Mouse (Mus musculus): ENCODE data around the gene Cygb.

The Cygb gene

GRCm38 (mm10) chr11:116656348-116657191 lies 2.5 kb upstream of the Cygb start:
- no peak for DNase-seq (ENCODE audit: low spot score in 2 of 2)

DNA sequence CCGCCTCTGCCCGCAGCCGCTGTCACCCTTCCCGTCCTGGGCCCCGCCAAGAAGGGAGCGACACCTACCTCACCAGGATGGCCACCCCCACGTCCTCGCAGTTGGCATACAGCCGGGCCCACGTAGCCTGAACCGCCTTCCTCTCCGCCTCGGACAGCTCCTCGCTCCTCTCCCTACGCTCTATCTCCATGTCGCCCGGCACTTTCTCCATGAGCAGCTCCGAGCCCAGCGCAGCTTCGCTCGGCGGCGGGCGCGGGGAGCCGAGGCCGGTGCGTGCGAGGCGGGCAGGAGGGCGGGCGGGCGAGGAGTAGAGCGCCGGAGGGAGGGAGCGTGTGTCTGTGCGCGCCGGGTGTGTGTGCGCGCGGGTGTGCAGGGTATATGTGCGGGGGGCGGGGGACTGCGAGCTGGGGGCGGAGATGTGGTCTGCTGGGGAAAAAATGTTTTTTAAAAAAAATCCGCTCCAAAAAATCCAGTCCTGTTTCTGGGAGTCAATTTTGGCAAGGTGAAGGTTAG lies 348 bp downstream of the Cygb start:
- DNase-seq (ENCODE audit: low spot score in 2 of 2), result no peak

DNA sequence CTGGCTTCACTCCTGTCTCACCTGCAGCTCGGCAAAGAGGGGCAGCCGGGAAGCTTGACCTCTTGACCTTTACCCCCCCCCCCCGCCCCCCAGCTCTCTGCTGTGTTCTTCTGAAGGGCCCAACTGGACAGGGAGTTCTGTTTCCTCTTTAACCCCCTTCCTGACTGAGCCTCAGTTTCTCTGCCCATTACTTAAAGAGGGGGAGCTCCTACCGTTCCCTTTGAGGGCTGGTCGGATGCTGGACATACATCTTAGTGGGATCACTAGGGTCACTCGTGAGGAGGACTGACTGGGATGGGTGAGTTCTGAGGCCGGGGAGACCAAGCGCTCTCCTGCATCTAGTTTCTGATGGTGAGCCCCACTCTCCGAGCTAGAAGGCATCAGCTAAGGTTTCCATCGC lies 879 bp downstream of the Cygb start, which contains the start of gene Prcd:
Prcd (plus strand) TSS at position 301 of the 400 bp plus-strand sequence.
- DNase-seq (ENCODE audit: low spot score in 2 of 2), result no peak

DNA sequence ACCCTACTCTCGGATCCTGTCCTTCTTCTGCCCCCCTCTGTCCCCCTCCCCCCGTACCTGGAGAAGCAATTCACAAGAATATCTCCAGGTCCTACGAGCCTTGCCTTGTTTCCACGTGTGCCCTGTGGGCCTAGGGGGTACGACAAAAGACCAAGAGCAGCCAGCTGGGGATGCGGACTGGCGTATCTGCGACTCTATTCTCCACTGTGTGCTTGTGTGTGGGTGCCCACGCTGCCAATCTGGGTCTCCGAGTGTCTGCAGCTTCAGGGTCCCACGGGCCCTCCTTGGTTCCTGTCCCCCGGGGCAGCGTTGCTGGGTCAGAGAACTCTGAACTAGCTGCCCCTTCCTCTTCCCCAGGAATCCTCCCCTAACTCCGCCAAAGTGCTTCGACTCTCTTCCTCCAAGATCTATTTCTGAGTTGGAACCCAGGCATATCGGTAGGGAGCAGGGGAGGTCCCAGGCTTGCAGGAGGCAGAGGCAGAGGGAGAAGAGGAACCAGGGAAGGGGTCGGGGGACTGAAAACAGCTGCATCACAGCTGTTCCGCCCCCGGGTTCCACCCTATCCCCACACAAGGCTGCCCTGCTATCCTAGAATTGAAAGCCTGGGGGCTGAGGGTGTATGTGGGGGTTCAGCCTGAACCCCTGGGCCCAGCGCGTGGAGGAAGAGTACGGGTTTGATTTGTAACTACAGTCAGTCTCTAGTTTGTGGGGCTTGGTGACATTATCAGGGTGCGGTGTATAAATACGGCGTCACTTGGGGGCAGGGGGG lies 1.6 kb downstream of the Cygb start:
- DNase-seq (ENCODE audit: low spot score in 2 of 2), result no peak

DNA sequence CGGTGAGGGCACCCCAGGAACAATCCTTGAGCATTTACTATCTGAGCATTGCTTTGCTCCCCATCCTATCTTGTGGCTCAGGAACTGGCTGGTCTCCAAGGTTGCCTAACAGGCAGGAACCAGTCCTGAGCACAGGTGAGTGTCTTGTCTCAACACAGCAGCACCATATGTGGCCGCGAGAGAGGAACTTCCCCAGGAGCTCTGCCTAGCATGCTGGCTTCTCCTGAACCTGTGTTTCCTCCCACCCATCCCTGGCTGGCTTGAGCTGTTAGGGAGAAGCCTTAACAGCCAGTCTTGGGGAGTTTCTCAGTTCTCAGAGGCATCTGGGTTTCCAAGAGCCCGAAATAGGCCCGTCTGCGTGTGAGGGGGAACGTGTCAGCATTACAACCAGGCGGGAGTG lies 2.8 kb downstream of the Cygb start:
- DNase-seq (ENCODE audit: low spot score in 2 of 2), result no peak

GRCm38 (mm10) chr11:116650811-116651210 lies 3.3 kb downstream of the Cygb start:
- DNase-seq (ENCODE audit: low spot score in 2 of 2), result no peak

- DNase-seq (ENCODE audit: low spot score in 2 of 2), result no peak
These were observed 4.3 kb downstream of the Cygb start for GRCm38 (mm10) chr11:116649711-116650337.

GRCm38 (mm10) chr11:116648976-116649375 lies 5.1 kb downstream of the Cygb start:
- DNase-seq (ENCODE audit: low spot score in 2 of 2), result no peak

GRCm38 (mm10) chr11:116648213-116648921 lies 5.7 kb downstream of the Cygb start:
- peak; percentile 86 to 89 for DNase-seq (ENCODE audit: low spot score in 2 of 2)

GRCm38 (mm10) chr11:116647340-116647991 lies 6.6 kb downstream of the Cygb start:
- DNase-seq (ENCODE audit: low spot score in 2 of 2), result peak; percentile 89

DNA sequence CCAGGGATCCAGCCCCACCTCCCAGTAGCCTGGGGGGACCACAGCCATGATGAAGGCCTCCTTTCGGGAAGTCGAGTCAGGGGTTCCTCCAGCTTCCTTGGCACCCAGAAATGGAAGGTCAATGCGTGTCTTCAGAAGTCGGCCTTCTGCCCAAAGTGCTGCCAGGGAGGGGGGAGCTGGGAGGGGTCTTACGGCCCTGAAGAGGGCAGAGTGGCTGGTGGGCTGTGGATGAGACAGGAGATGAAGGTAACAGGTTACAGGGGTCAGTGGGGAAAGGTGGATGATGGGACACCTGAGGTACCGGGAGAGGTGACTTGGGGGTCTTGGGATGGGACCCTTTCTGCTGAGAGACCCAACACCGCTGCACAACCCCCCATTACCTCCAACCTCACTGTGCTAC lies 7.3 kb downstream of the Cygb start:
- no peak for DNase-seq (ENCODE audit: low spot score in 2 of 2)

- no peak for DNase-seq (ENCODE audit: low spot score in 2 of 2)
These were observed 8.0 kb downstream of the Cygb start for GRCm38 (mm10) chr11:116646136-116646535.

GRCm38 (mm10) chr11:116645446-116646110 lies 8.5 kb downstream of the Cygb start:
- DNase-seq (ENCODE audit: low spot score in 2 of 2), result no peak

DNA sequence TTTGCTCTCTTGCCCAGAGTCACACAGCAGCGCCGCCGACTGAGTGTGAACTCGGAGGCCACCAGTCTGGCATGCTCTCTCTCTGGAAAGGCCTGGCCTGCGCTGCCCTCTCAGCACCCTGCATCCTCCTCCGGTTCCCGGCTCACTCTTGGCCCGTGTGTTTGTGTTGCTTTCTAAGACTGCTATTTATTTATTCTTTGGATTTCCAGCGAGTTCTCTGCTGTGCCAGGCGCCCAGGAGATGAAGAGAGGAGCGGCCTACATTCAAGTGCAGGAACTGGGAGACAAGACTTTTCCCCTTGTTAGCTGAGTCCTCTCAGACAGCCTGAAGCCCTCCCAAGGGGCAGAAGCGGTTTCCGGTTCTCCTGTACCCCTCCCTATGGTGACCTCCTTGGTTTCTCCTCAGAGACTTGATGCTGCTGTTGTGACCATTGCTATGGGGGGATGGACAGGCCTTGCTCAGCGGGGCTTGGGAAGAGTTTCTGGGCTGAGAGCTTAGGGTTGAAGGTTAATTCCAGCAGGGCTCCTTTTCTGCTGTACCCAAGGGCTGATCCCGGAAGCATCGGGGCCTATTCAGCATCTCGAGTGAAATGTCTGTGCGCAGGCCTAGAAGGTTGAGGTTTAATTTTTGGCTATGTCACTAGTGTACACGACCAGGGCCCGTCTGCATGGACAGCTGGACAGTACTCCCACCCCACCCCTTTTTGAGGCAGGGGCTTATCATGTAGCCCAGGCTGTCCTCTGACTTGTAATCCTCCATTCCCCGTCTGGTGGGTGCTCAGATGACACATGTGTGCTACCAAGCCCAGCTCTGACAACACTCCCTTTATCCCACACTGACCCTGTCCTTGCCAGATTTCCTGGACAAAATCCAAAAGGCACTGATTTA lies 9.6 kb downstream of the Cygb start:
- peak; percentile 71 to 75 for DNase-seq (ENCODE audit: low spot score in 2 of 2)

- no peak for DNase-seq (ENCODE audit: low spot score in 2 of 2)
These were observed 10.4 kb downstream of the Cygb start for GRCm38 (mm10) chr11:116643579-116644224.

DNA sequence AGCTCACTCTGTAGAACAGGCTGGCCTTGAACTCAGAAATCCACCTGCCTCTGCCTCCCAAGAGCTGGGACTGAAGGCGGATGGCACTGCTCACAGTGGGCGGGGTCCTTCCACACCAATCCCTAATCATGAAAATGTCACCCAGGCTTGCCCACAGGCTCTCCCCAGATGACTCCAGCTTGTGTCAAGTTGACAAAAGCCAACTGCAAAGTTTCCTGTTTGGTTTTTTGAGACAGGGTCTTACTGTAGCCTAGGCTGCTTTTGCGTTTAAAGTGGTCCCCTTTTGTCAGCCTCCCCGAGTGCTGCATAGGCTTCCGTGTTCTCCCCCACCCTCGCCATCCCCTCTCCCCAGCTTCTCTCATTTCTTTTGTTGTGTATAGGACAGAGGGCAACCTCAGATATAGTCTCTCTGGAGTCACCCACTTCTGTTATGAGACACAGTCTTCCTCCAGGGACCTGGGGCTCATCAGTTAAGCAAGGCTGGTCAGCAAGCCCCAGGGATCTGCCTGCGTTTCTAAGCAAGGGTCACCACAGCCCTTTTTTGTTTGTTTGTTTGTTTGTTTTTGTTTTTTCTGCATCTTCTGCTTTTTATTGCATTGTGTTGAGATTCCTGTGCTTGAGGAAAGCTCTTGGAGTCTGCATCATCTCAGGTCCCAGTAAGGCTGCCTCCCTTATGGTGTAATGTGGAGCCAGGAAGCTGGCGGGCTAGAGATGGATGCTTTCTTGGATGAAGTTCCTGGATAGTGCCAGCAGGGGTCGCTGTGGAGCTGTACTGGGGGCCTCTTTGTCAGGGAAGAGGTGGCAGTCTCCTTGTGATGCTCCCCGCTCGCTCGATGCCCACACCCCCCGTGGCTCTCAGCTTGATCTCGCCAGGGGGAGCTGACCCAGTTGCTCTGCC lies 11.2 kb downstream of the Cygb start:
- peak; percentile 73 to 89 for DNase-seq (ENCODE audit: low spot score in 2 of 2)

- no peak for DNase-seq (ENCODE audit: low spot score in 2 of 2)
These were observed 12.4 kb downstream of the Cygb start for GRCm38 (mm10) chr11:116641731-116642130.

GRCm38 (mm10) chr11:116641168-116641567 lies 12.9 kb downstream of the Cygb start:
- no peak for DNase-seq (ENCODE audit: low spot score in 2 of 2)

Data from heart, adult 9 months (tissue).